Mouse (Mus musculus): ENCODE measurements around the gene Fchsd2.

- TF ChIP-seq CTCF (IDR thresholded peaks at IDR 0.05; ENCODE audit: extremely low read depth, insufficient read depth, low read length), result no peak
- no peak for TF ChIP-seq POLR2A (IDR thresholded peaks at IDR 0.05; ENCODE audit: extremely low read depth, insufficient read depth, low read length)
Observed at GRCm38 (mm10) chr7:101293611-101294010, 200.9 kb downstream of the Fchsd2 start.
